In genomic region chr2:28792931-28793610, GRCm38 (mm10) we compare ENCODE assay signal across 9 mouse cellular contexts. TPM values are rescaled to one million over a fixed set of nuclear protein-coding genes. Genes with fewer than 3 reads are reported as not detected.
DNase-seq lines count a peak whose midpoint lies in the region; ATAC-seq lines count a peak whose summit lies in the region.
"Had no signal": no experiment of that assay in that cellular context is flagged by ENCODE, and none has a peak within 500 bp of the region (broad histone marks: within the 10 kb centered on the region; RNA-seq: fewer than 3 reads in every experiment).

No protein-coding gene starts in this region.

- peaks cover 41% of the 10 kb centered on the region for H3K4me1 ChIP-seq in megakaryocyte, embryonic 14.5 days
- peaks cover 4% of the 10 kb centered on the region; the same call in 1 of the 2 replicates for H3K4me1 ChIP-seq in heart, embryonic 16.5 days (ENCODE audit: control insufficient read depth, insufficient read depth, low read length)
- peaks cover 25% of the 10 kb centered on the region for H3K4me1 ChIP-seq in midbrain, embryonic 12.5 days
- H3K4me1 ChIP-seq: liver, embryonic 15.5 days had no signal

- H3K4me3 ChIP-seq in megakaryocyte, embryonic 14.5 days (replicated peaks) = peak overlapping the region; percentile 62
- H3K4me3 ChIP-seq in heart, embryonic 16.5 days (ENCODE audit: low read length) = peak overlapping the region; percentile 15; the same call in 1 of the 2 replicates
- H3K4me3 ChIP-seq in midbrain, embryonic 12.5 days = peak overlapping the region; percentile 13; the same call in 1 of the 2 replicates
- H3K4me3 ChIP-seq: liver, embryonic 15.5 days had no signal

- H3K9me3 ChIP-seq in megakaryocyte, embryonic 14.5 days = no peaks in the 10 kb centered on the region
- no peaks in the 10 kb centered on the region for H3K9me3 ChIP-seq in heart, embryonic 16.5 days (replicated peaks; ENCODE audit: control insufficient read depth, low read length)
- H3K9me3 ChIP-seq in midbrain, embryonic 12.5 days = no peaks in the 10 kb centered on the region
- H3K9me3 ChIP-seq: liver, embryonic 15.5 days had no signal

- ATAC-seq in megakaryocyte, adult 5-6 weeks (ENCODE audit: poor library complexity, severe bottlenecking) = no peak
- ATAC-seq in heart, embryonic 16.5 days (replicated peaks; ENCODE audit: extremely low read depth, insufficient read depth, low FRiP score) = peak; percentile 80
- ATAC-seq in midbrain, embryonic 12.5 days (ENCODE audit: low FRiP score, low read depth) = peak; percentile 77
- ATAC-seq in CD4-positive, CD25-positive, alpha-beta regulatory T cell, adult 4 months = no peak

- 19% methylated on average over 5 of the region's 6 CpGs for WGBS in heart, embryonic 16.5 days
- WGBS in midbrain, embryonic 12.5 days = 15% methylated on average over 6 of the region's 6 CpGs

- peaks cover 37% of the 10 kb centered on the region for H3K27me3 ChIP-seq in megakaryocyte, embryonic 14.5 days (replicated peaks)
- H3K27me3 ChIP-seq in heart, embryonic 16.5 days (ENCODE audit: control insufficient read depth, insufficient read depth, low read length) = no peaks in the 10 kb centered on the region
- peaks cover 7% of the 10 kb centered on the region; the same call in 1 of the 2 replicates for H3K27me3 ChIP-seq in midbrain, embryonic 12.5 days

- H3K27ac ChIP-seq in heart, embryonic 16.5 days (ENCODE audit: low read length) = peak overlapping the region; percentile 29; the same call in 1 of the 2 replicates
- peak overlapping the region; percentile 52 for H3K27ac ChIP-seq in midbrain, embryonic 12.5 days (replicated peaks)
- H3K27ac ChIP-seq: liver, embryonic 15.5 days had no signal

- H3K36me3 ChIP-seq in megakaryocyte, embryonic 14.5 days (replicated peaks; ENCODE audit: low read length) = no peaks in the 10 kb centered on the region
- no peaks in the 10 kb centered on the region for H3K36me3 ChIP-seq in heart, embryonic 16.5 days (ENCODE audit: control insufficient read depth, insufficient read depth)
- H3K36me3 ChIP-seq in midbrain, embryonic 12.5 days = no peaks in the 10 kb centered on the region
- H3K36me3 ChIP-seq: liver, embryonic 15.5 days had no signal

- DNase-seq in embryo, embryonic 11.5 days (ENCODE audit: low read depth, low spot score) = peak; percentile 71
- DNase-seq in layer of hippocampus, adult 9-10 months (ENCODE audit: low spot score) = peak; percentile 10
- no peak for DNase-seq in natural killer cell, adult 2 months (ENCODE audit: low spot score in 2 of 2)

- H3K9ac ChIP-seq in heart, embryonic 16.5 days (ENCODE audit: low read length) = no peak overlapping the region; the same call in 1 of the 2 replicates
- no peak overlapping the region for H3K9ac ChIP-seq in midbrain, embryonic 12.5 days (replicated peaks)
- H3K9ac ChIP-seq: liver, embryonic 15.5 days had no signal

- peak overlapping the region; percentile 52 for H3K4me2 ChIP-seq in heart, embryonic 16.5 days (ENCODE audit: low read depth, low read length)
- peak overlapping the region; percentile 40 for H3K4me2 ChIP-seq in midbrain, embryonic 12.5 days (replicated peaks)
- H3K4me2 ChIP-seq: liver, embryonic 15.5 days had no signal

RNA-seq across cellular contexts. Expression of gene Gtf3c4, which starts 47.1 kb away (rescaled TPM):
- 1.9 and 3.2 TPM in 2 replicates for polyA plus RNA-seq in megakaryocyte, embryonic 14.5 days (2012; ENCODE audit: insufficient read depth, low replicate concordance)
- total RNA-seq in megakaryocyte, adult 5-6 weeks (2015) = 6.1 and 7.1 TPM in 2 replicates
- 8.4 and 9.3 TPM in 2 replicates for total RNA-seq in megakaryocyte, adult 5-6 weeks (2017)
- polyA plus RNA-seq in heart, embryonic 16.5 days (2015; fragmentation: Nextera tagmentation; extraction: Ambion mirVana) = 6.1 and 8.2 TPM in 2 replicates
- 34.2 and 38.5 TPM in 2 replicates for polyA plus RNA-seq in midbrain, embryonic 12.5 days (2016; fragmentation: Nextera tagmentation; extraction: Ambion mirVana)
- 1 to 10 TPM; 3.2 to 3.3 TPM for polyA plus RNA-seq in CD4-positive, CD25-positive, alpha-beta regulatory T cell, adult 4 months (2017; shearing (Covaris generic))

RNA-seq across cellular contexts. Expression of gene Ddx31, which starts 47.1 kb away (rescaled TPM):
- 2.2 and 4.0 TPM in 2 replicates for polyA plus RNA-seq in megakaryocyte, embryonic 14.5 days (2012; ENCODE audit: insufficient read depth, low replicate concordance)
- total RNA-seq in megakaryocyte, adult 5-6 weeks (2015) = 6.0 and 9.6 TPM in 2 replicates
- 9.4 and 9.9 TPM in 2 replicates for total RNA-seq in megakaryocyte, adult 5-6 weeks (2017)
- polyA plus RNA-seq in heart, embryonic 16.5 days (2015; fragmentation: Nextera tagmentation; extraction: Ambion mirVana) = 7.6 and 7.8 TPM in 2 replicates
- 20.1 TPM in 2 replicates for polyA plus RNA-seq in midbrain, embryonic 12.5 days (2016; fragmentation: Nextera tagmentation; extraction: Ambion mirVana)
- 10 to 100 TPM; 15.3 to 15.9 TPM for polyA plus RNA-seq in CD4-positive, CD25-positive, alpha-beta regulatory T cell, adult 4 months (2017; shearing (Covaris generic))

Comparison
In these comparisons a context has a peak if more than half of its experiments do, and no peak if none do; other contexts are left out.
1. ATAC-seq: peak in heart, embryonic 16.5 days (single experiment) and midbrain, embryonic 12.5 days (single experiment); none in megakaryocyte, adult 5-6 weeks (single experiment) and CD4-positive, CD25-positive, alpha-beta regulatory T cell, adult 4 months (single experiment).
2. DNase-seq: peak in embryo, embryonic 11.5 days (single experiment) and layer of hippocampus, adult 9-10 months (single experiment); none in natural killer cell, adult 2 months (0 of 2).
3. Peak in every context shown above with its lines, with median percentiles within 50 percentile points of each other: H3K4me3 ChIP-seq.